Comparison of ENCODE assay signal across 11 mouse cellular contexts in the genomic region with DNA sequence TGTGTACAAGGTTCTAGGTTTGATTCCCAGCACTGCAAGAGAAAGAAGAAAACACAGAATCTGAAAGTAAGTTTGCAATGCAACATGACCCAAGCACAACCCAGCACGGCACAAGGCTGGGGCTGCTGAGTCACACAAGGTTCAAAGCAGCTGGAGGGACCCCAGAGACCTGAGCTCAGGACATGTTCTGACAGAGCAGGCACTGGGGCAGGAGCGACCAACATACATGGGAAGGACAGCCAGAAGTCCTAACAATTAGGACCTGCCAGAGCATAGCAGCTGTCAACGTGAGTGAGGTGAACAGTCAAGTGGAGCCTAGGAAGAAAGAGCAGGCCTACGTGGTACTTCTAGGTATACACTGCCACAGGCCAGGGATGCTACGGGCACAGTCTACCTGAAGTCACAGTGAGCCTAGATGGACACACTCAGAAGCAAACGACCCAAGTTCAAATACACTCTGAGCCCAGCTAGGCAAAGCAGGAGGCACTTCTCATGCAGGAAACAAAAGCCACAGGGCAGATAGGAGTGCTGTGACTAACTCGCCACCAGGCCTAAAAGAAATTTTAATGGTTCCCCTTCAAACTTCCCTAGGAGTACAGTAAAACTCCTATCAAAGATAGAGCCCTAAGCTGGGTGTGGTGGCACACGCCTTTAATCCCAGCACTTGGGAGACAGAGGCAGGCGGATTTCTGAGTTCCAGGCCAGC. TPM values are rescaled to one million over a fixed set of nuclear protein-coding genes. Genes with fewer than 3 reads are reported as not detected.
DNase-seq lines count a peak whose midpoint lies in the region; ATAC-seq and TF ChIP-seq lines count a peak whose summit lies in the region.
"Had no signal": no experiment of that assay in that cellular context is flagged by ENCODE, and none has a peak within 500 bp of the region (broad histone marks: within the 10 kb centered on the region; RNA-seq: fewer than 3 reads in every experiment).

No protein-coding gene starts in this region.

- no peak for DNase-seq in forebrain, embryonic 14.5 days (ENCODE audit: low spot score)
- no peak for DNase-seq in spleen, postnatal 14 days (ENCODE audit: low spot score in 2 of 2)
- no peak for DNase-seq in ovary, postnatal 36 days (ENCODE audit: low spot score)
- DNase-seq: kidney, adult 9 months; liver, embryonic 13.5 days had no signal

- peak overlapping the region; percentile 2; the same call in 1 of the 2 replicates for H3K4me2 ChIP-seq in forebrain, embryonic 12.5 days
- H3K4me2 ChIP-seq in forebrain, embryonic 14.5 days (ENCODE audit: low read length) = no peak overlapping the region
- H3K4me2 ChIP-seq in forebrain, embryonic 15.5 days (replicated peaks) = 0 out of 2 replicates have a peak overlapping the region, but pooled peaks have one; percentile 5
- peak overlapping the region; percentile 94 for H3K4me2 ChIP-seq in myocyte (ENCODE audit: low read depth)

- H3K27me3 ChIP-seq in forebrain, embryonic 12.5 days = peaks cover 23% of the 10 kb centered on the region
- H3K27me3 ChIP-seq in forebrain, embryonic 14.5 days (replicated peaks; ENCODE audit: control insufficient read depth, insufficient read depth, low read length) = peaks cover 6% of the 10 kb centered on the region; the same call in 1 of the 2 replicates
- peaks cover 20% of the 10 kb centered on the region for H3K27me3 ChIP-seq in megakaryocyte, embryonic 14.5 days (replicated peaks)
- peaks cover 12% of the 10 kb centered on the region; the same call in 1 of the 2 replicates for H3K27me3 ChIP-seq in forebrain, embryonic 15.5 days
- H3K27me3 ChIP-seq in myocyte (ENCODE audit: control insufficient read depth, insufficient read depth, insufficient read length) = no peaks in the 10 kb centered on the region

- 77% methylated on average over 9 of the region's 9 CpGs for WGBS in forebrain, embryonic 12.5 days
- WGBS in forebrain, embryonic 14.5 days = 81% methylated on average over 9 of the region's 9 CpGs
- WGBS in forebrain, embryonic 15.5 days = 90% methylated on average over 9 of the region's 9 CpGs

- H3K9ac ChIP-seq in forebrain, embryonic 12.5 days = 0 out of 2 replicates have a peak overlapping the region, but pooled peaks have one; percentile 7
- H3K9ac ChIP-seq in forebrain, embryonic 14.5 days (ENCODE audit: low read length) = no peak overlapping the region
- H3K9ac ChIP-seq in forebrain, embryonic 15.5 days (replicated peaks) = no peak overlapping the region
- H3K9ac ChIP-seq: liver, embryonic 13.5 days had no signal

- no peak overlapping the region for H3K27ac ChIP-seq in forebrain, embryonic 12.5 days
- H3K27ac ChIP-seq in forebrain, embryonic 14.5 days (ENCODE audit: low read depth, low read length) = no peak overlapping the region
- no peak overlapping the region for H3K27ac ChIP-seq in forebrain, embryonic 15.5 days (replicated peaks)
- H3K27ac ChIP-seq: liver, embryonic 13.5 days had no signal

- no peaks in the 10 kb centered on the region for H3K79me2 ChIP-seq in myocyte (ENCODE audit: control insufficient read depth, insufficient read depth)

- no peak overlapping the region for H3ac ChIP-seq in myocyte (ENCODE audit: control insufficient read depth, insufficient read length)

- ATAC-seq in forebrain, embryonic 12.5 days (ENCODE audit: low FRiP score) = no peak
- no peak for ATAC-seq in forebrain, embryonic 14.5 days
- ATAC-seq in megakaryocyte, adult 5-6 weeks (ENCODE audit: poor library complexity, severe bottlenecking) = no peak
- no peak for ATAC-seq in forebrain, embryonic 15.5 days (replicated peaks)

- H3K4me3 ChIP-seq in forebrain, embryonic 12.5 days (replicated peaks) = no peak overlapping the region
- H3K4me3 ChIP-seq in forebrain, embryonic 14.5 days (ENCODE audit: low read depth, low read length) = no peak overlapping the region
- H3K4me3 ChIP-seq in megakaryocyte, embryonic 14.5 days (replicated peaks) = peak overlapping the region; percentile 83
- H3K4me3 ChIP-seq in forebrain, embryonic 15.5 days = no peak overlapping the region
- H3K4me3 ChIP-seq in myocyte = peak overlapping the region; percentile 57

- H3K4me1 ChIP-seq in forebrain, embryonic 12.5 days = peaks cover 50% of the 10 kb centered on the region
- H3K4me1 ChIP-seq in forebrain, embryonic 14.5 days (ENCODE audit: control insufficient read depth, insufficient read depth, low read length) = peaks cover 23% of the 10 kb centered on the region
- H3K4me1 ChIP-seq in megakaryocyte, embryonic 14.5 days = peaks cover 83% of the 10 kb centered on the region
- H3K4me1 ChIP-seq in forebrain, embryonic 15.5 days = peaks cover 35% of the 10 kb centered on the region

- H3K36me3 ChIP-seq in forebrain, embryonic 12.5 days (replicated peaks) = peaks cover 11% of the 10 kb centered on the region
- peaks cover 12% of the 10 kb centered on the region for H3K36me3 ChIP-seq in forebrain, embryonic 14.5 days (ENCODE audit: control insufficient read depth, insufficient read depth, low read length)
- H3K36me3 ChIP-seq in megakaryocyte, embryonic 14.5 days (replicated peaks; ENCODE audit: low read length) = peaks cover 38% of the 10 kb centered on the region
- peaks cover 9% of the 10 kb centered on the region; the same call in 1 of the 2 replicates for H3K36me3 ChIP-seq in forebrain, embryonic 15.5 days
- H3K36me3 ChIP-seq in myocyte (ENCODE audit: control insufficient read depth, insufficient read depth) = no peaks in the 10 kb centered on the region

- no peaks in the 10 kb centered on the region for H3K9me3 ChIP-seq in forebrain, embryonic 12.5 days
- no peaks in the 10 kb centered on the region for H3K9me3 ChIP-seq in forebrain, embryonic 14.5 days (replicated peaks; ENCODE audit: control insufficient read depth, low read length)
- H3K9me3 ChIP-seq in megakaryocyte, embryonic 14.5 days = no peaks in the 10 kb centered on the region
- H3K9me3 ChIP-seq in forebrain, embryonic 15.5 days = no peaks in the 10 kb centered on the region
- H3K9me3 ChIP-seq: liver, embryonic 13.5 days had no signal

- no peak for TF ChIP-seq POLR2A in myocyte (IDR thresholded peaks at IDR 0.05; ENCODE audit: insufficient read length, low read depth)

TF ChIP-seq in myocyte, 11 proteins besides CTCF, POLR2A, EP300 and RAD21:
- no peak for TF ChIP-seq USF1 (IDR thresholded peaks at IDR 0.05; ENCODE audit: low read depth)
- TF ChIP-seq MAX (IDR thresholded peaks at IDR 0.05; ENCODE audit: low read depth) = no peak
- no peak for TF ChIP-seq MYOD1 (IDR thresholded peaks at IDR 0.05; ENCODE audit: control insufficient read depth in 1 of 3, insufficient read length in 2 of 3, low read depth in 2 of 3)
- TF ChIP-seq MYOG (IDR thresholded peaks at IDR 0.05; ENCODE audit: control insufficient read depth in 1 of 3, insufficient read depth in 1 of 3, insufficient read length in 2 of 3, low read depth in 2 of 3) = peak in 2 of 3 experiments; percentile 8 to 33
- no peak for TF ChIP-seq REST (IDR thresholded peaks at IDR 0.05; ENCODE audit: insufficient read depth, insufficient read length)
- TF ChIP-seq TCF12 (IDR thresholded peaks at IDR 0.05; ENCODE audit: insufficient read depth, poor library complexity, severe bottlenecking) = no peak
- no peak for TF ChIP-seq CEBPB (IDR thresholded peaks at IDR 0.05; ENCODE audit: insufficient read depth, poor library complexity, severe bottlenecking)
- no peak for TF ChIP-seq E2F4 (IDR thresholded peaks at IDR 0.05; ENCODE audit: insufficient read depth)

RNA-seq across cellular contexts. Expression of a gene that starts 5.8 kb away (rescaled TPM):
- polyA plus RNA-seq in forebrain, embryonic 12.5 days (2016; fragmentation: Nextera tagmentation; extraction: Ambion mirVana) = 36.3 and 39.8 TPM in 2 replicates
- 34.5 and 50.2 TPM in 2 replicates for polyA plus RNA-seq in forebrain, embryonic 14.5 days (2014; fragmentation: Nextera tagmentation; extraction: Ambion mirVana)
- polyA plus RNA-seq in megakaryocyte, embryonic 14.5 days (2012; ENCODE audit: insufficient read depth, low replicate concordance) = 281 and 443 TPM in 2 replicates
- 7.8 and 12.0 TPM in 2 replicates for total RNA-seq in megakaryocyte, adult 5-6 weeks (2015)
- 9.0 and 11.6 TPM in 2 replicates for total RNA-seq in megakaryocyte, adult 5-6 weeks (2017)
- polyA plus RNA-seq in forebrain, embryonic 15.5 days (2015; fragmentation: Nextera tagmentation; extraction: Ambion mirVana) = 54.5 and 57.3 TPM in 2 replicates
- 78.6 TPM for polyA plus RNA-seq in myocyte (2012; fragmentation: generic; extraction: Trizol)

RNA-seq across cellular contexts. Expression of a gene that starts 31.0 kb away (rescaled TPM):
- polyA plus RNA-seq in forebrain, embryonic 12.5 days (2016; fragmentation: Nextera tagmentation; extraction: Ambion mirVana) = 1.1 and 1.2 TPM in 2 replicates
- polyA plus RNA-seq in forebrain, embryonic 14.5 days (2014; fragmentation: Nextera tagmentation; extraction: Ambion mirVana) = 1.9 and 3.8 TPM in 2 replicates
- 36.9 and 51.1 TPM in 2 replicates for polyA plus RNA-seq in megakaryocyte, embryonic 14.5 days (2012; ENCODE audit: insufficient read depth, low replicate concordance)
- not detected in 2 replicates for total RNA-seq in megakaryocyte, adult 5-6 weeks (2015)
- not detected in 2 replicates for total RNA-seq in megakaryocyte, adult 5-6 weeks (2017)
- polyA plus RNA-seq in forebrain, embryonic 15.5 days (2015; fragmentation: Nextera tagmentation; extraction: Ambion mirVana) = 4.5 and 4.7 TPM in 2 replicates
- polyA plus RNA-seq in myocyte (2012; fragmentation: generic; extraction: Trizol) = 0.37 TPM
- total RNA-seq: megakaryocyte progenitor cell, adult 5-6 weeks had no signal

RNA-seq across cellular contexts. Expression of a gene that starts 45.6 kb away (rescaled TPM):
- polyA plus RNA-seq in forebrain, embryonic 12.5 days (2016; fragmentation: Nextera tagmentation; extraction: Ambion mirVana) = 62.9 and 67.6 TPM in 2 replicates
- polyA plus RNA-seq in forebrain, embryonic 14.5 days (2014; fragmentation: Nextera tagmentation; extraction: Ambion mirVana) = 34.3 and 36.6 TPM in 2 replicates
- polyA plus RNA-seq in megakaryocyte, embryonic 14.5 days (2012; ENCODE audit: insufficient read depth, low replicate concordance) = 0.61 and 10.4 TPM in 2 replicates
- 29.2 and 29.6 TPM in 2 replicates for total RNA-seq in megakaryocyte, adult 5-6 weeks (2015)
- 27.3 and 33.9 TPM in 2 replicates for total RNA-seq in megakaryocyte, adult 5-6 weeks (2017)
- polyA plus RNA-seq in forebrain, embryonic 15.5 days (2015; fragmentation: Nextera tagmentation; extraction: Ambion mirVana) = 41.4 and 41.6 TPM in 2 replicates
- polyA plus RNA-seq in myocyte (2012; fragmentation: generic; extraction: Trizol) = 16.2 TPM

Comparison
In these comparisons a context has a peak if more than half of its experiments do, and no peak if none do; other contexts are left out.
1. H3K4me3 ChIP-seq: peak in megakaryocyte, embryonic 14.5 days (single experiment) and myocyte (single experiment); none in forebrain, embryonic 12.5 days (single experiment), forebrain, embryonic 14.5 days (single experiment) and forebrain, embryonic 15.5 days (single experiment).